Mouse (Mus musculus) olfactory bulb, adult 2 months (tissue): ENCODE results near the gene Kdr. TPM values are rescaled to one million over a fixed set of nuclear protein-coding genes. Genes with fewer than 3 reads are reported as not detected.

Experiments used
- H3K27ac ChIP-seq: fragments of 200-500 bp; 2 replicates; pipeline ENCODE4 v1.5.1; 2012; ENCODE audit warnings: low read depth, low read length; ENCODE audit not compliant: insufficient read depth
- H3K4me1 ChIP-seq: fragments of 200-500 bp; 2 replicates; pipeline ENCODE4 v1.6.1; 2012; ENCODE audit warnings: low read length; ENCODE audit not compliant: control insufficient read depth, insufficient read depth
- H3K4me3 ChIP-seq: fragments of 200-500 bp; 2 replicates; pipeline ENCODE4 v1.5.1; 2012; ENCODE audit warnings: mild to moderate bottlenecking, low read depth, low read length, moderate library complexity; ENCODE audit not compliant: insufficient read depth
- CTCF ChIP-seq: fragments of 200-500 bp; IDR thresholded peaks from 2 replicates; pipeline ENCODE4 v1.5.1; 2012; ENCODE audit warnings: low read depth, mild to moderate bottlenecking, low read length, moderate library complexity; ENCODE audit not compliant: insufficient read depth
- POLR2A ChIP-seq: fragments of 200-500 bp; IDR thresholded peaks from 2 replicates; pipeline ENCODE4 v1.6.1; 2012; ENCODE audit warnings: mild to moderate bottlenecking, low read depth, low read length, moderate library complexity; ENCODE audit not compliant: insufficient read depth
- WGBS: fragments of 180-500 bp; shearing (Covaris S2); methylation state at CpG from one replicate; pipeline ENCODE4 v1.1.7; 2018; 5-methylcytosine and 5-hydroxymethylcytosine counted together
- polyA plus RNA-seq: library from polyadenylated mRNA; stranded (reverse); fragments of >200 nt; gene quantifications from 2 replicates; pipeline ENCODE4 v1.2.4, GENCODE M21; 2012; ENCODE audit warnings: low replicate concordance; ENCODE audit not compliant: missing spikeins, insufficient read depth, insufficient read length

Gene Kdr
- not detected in 2 replicates for polyA plus RNA-seq

DNA sequence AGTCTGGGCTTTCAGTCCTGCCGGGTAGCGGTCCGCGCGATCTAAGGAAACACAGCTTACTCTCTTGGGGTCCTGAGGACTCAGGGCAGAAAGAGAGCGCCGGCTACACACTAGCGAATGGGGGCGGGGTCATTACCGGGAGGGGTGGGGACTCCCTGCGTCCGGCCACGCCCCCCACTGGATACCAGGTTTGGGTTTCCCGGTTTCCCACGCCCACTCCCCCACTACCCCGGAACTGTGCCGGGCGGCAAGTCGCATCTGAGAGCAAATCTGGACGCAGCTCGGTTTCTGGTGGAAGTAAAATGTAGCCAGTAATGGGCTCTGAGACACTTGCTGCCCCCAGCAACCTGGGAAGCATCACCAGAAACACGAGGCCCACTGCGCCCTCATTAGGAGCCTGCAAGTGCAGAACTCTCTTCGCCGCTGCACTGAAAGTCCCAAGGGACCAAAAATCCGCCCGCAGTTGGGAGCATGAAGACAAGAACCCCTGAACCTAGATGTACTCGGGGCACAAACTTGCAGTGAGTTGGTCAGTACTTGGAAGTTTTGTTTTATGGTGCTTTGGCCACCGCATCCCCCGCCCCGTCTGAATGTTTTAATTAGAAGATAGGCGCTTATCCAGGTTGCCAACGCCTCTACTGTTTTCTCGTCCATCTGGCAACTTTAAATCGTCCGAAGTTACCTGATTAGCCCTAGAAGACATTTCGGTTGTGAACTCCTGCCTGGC lies at the start of gene Kdr:
Gene Kdr (minus strand): TSS at position 85 of the 727 bp plus-strand sequence.
- Histone ChIP-seq H3K4me1 (peaks cover 14% of the 10 kb centered on the region), H3K27ac (no peak within 1 kb of the TSS), H3K4me3 (peak within 1 kb of the TSS; percentile 55)
- 4% methylated on average over 37 of the region's 37 CpGs for WGBS
- TF ChIP-seq POLR2A (no peak), CTCF (no peak)

DNA sequence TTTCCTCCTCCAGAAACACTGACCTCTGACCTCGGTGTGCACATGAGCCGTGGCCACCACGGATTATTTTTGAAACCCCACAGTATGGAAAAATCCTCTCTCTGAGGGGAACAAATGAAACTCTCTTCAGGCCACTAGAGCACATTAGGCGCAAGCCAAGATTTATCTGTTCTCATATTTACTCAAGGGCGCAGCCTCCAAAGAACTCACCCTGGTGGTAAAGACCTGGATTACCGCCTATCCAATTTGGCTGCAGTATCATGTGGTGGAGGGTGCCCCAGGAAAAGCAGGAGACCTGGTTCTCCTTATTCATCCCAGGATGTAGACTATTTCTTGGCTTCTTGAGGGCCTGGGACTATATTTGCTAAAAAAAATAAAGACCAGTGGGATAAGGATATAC lies 48.5 kb upstream of the Kdr start:
- WGBS, result 84% methylated on average over 6 of the region's 6 CpGs
- H3K4me3 ChIP-seq, result no peak overlapping the region
- no peak overlapping the region for H3K27ac ChIP-seq
- no peaks in the 10 kb centered on the region; the same call in 1 of the 2 replicates for H3K4me1 ChIP-seq
- no peak for TF ChIP-seq CTCF
- TF ChIP-seq POLR2A, result no peak

DNA sequence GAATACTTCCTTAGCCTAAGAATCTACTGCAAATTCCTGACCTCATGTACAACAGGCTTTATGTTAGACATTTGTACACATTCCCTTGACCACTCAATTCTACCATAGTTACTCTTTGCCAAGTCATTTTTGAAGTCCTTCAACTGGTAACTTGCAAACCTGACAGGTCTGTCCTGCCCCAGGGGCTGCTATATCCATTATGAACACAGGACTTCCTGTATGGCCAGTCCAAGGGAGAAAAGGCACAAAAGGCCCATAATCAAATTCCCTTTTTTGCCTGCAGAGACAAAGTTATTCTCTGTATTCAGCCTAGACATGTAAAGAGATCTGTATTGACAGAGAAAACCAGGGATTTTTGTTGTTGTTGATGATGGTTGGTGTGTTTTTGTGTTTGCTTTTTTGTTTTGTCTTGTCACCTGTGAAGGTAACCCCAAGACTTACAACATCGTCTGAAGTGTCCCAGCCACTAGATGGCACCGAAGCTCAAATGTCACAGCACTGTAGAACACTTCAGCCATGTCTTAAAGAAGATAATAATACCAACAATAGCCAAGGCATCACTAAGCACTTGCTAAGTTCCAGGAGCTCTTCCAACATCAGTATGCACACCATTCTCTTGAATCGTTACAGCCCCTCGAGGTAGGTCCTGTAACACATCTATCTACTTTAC lies 47.9 kb upstream of the Kdr start:
- no peak overlapping the region for H3K4me3 ChIP-seq
- WGBS, result 53% methylated on average over 4 of the region's 4 CpGs
- no peaks in the 10 kb centered on the region; the same call in 1 of the 2 replicates for H3K4me1 ChIP-seq
- TF ChIP-seq POLR2A, result no peak
- TF ChIP-seq CTCF, result no peak
- H3K27ac ChIP-seq, result no peak overlapping the region

DNA sequence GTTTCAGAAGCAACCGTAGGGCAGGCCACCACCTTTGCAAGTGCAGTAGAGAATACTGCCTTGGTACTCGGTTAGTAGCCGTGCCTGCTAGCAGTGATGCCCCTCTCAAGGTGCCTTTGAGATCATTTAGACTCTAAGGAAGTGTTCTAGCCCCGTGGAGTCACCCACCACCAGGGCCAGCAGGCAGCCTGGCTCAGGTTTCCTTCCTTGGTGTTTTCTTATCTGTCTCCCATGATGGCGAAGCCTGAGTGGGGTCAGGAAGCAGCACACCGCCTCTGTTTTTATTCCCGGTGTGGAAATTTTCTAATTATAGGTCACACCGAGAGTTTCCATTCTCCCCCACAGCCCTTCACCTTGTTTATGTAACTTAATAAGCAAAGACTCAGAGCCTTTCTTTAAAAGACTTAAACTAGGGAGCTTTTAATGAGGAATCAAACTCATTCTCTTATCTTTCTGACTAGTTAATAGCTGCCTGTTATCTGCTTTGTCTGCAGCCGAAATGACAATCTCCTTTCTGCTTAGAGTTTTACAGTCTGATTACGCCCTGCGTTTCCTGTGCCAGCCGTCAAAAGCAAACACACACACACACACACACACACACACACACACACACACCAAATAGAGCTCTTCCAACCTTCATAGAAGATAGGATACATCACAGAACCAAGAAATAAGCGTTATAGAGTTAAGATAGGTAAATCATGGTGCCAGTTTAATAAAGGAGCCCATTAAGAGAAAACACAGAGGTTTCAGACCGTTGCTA lies 44.9 kb upstream of the Kdr start:
- Histone ChIP-seq H3K4me1 (no peaks in the 10 kb centered on the region), H3K27ac (no peak overlapping the region), H3K4me3 (no peak overlapping the region)
- 55% methylated on average over 14 of the region's 14 CpGs for WGBS
- TF ChIP-seq POLR2A (no peak), CTCF (no peak)

DNA sequence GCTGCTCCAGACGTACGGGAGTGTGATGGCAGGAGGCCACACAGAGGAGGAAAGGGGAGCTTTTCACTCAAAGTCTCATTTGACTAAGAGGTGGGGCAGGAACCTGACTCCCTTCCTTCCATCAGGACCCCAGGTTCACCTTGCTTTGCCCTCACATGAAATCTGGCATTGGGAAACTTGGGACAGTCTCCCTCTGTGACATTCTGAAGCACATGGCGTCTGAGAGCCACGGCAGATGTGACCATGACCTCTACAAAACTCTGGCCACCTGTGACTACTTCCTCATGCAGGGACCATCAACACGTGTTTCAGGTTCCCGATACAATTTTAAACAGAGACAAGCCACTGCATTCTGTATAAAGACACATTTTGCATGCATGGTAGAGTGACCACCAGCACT lies 44.2 kb upstream of the Kdr start:
- no peak overlapping the region for H3K4me3 ChIP-seq
- WGBS, result 87% methylated on average over 6 of the region's 6 CpGs
- TF ChIP-seq CTCF (no peak), POLR2A (no peak)
- no peak overlapping the region for H3K27ac ChIP-seq
- no peaks in the 10 kb centered on the region for H3K4me1 ChIP-seq

DNA sequence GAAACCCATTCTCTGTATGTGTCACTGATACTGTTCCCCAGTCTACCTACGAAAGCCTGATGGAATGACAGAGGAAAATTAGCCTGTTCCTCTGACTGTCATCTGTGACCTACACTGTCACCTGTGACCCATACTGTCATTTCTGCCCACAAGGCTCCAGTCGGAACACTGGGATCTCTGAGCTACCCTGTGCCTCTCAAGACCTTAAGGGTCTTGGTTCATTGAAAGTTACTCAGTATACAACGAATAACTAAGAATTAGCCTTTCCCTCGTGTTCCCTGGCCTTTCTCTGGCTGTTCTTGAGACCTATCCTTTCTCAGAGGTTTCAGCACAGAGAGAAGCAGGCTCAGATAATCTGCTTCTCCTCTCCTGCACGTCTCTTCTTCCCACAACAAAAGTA lies 40.1 kb upstream of the Kdr start:
- TF ChIP-seq POLR2A, result no peak
- TF ChIP-seq CTCF, result no peak
- H3K4me1 ChIP-seq, result no peaks in the 10 kb centered on the region
- 84% methylated on average over 5 of the region's 5 CpGs for WGBS
- H3K4me3 ChIP-seq, result no peak overlapping the region
- H3K27ac ChIP-seq, result no peak overlapping the region

DNA sequence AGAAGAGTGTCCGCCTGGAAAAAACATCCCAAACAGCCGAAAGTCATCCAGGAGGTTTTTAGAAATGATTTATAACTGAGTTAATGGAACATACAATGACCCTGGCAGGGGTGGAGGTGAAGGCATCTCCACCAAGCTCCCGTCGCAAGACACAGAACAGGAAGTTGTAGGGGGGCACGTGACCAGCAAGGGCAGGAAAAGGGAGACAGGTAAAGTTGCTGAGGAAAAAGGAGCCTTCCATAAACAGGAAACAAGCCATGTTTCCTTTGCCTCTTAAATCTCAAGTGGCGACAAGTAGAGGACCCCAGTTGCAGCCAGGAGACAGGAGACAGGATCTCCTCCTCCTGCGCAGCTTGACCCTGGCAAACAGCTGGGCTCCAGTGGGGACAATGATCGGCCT lies 37.8 kb upstream of the Kdr start:
- no peak for TF ChIP-seq CTCF
- TF ChIP-seq POLR2A, result no peak
- 83% methylated on average over 8 of the region's 8 CpGs for WGBS
- H3K27ac ChIP-seq, result no peak overlapping the region
- H3K4me1 ChIP-seq, result no peaks in the 10 kb centered on the region
- no peak overlapping the region for H3K4me3 ChIP-seq

DNA sequence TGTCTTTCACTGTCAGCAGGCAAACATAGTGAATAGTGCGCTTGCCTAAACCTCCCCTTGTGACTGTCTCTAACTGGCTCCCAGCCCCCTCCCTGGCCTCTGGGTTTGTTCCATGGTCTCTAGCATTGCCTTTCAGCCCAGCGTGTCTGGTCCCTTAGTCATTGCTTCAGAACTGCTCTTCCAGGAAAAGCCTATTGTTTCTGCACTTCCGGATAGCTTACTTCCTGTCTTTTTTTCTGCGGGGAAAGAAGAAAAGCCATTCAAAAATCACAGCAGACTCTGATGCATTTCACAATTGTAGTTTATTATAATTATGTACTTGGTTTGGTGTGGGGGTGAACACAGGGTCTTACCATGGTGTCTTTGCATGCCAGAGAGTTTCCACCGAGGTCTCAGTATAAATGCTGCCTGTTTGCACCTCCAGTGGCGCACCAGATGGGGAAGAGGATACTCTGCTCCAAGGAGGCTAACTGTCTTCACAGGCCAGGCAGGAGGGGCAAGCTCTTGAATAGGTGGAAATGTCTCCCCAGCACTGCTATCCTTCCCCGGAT lies 35.7 kb upstream of the Kdr start:
- H3K4me1 ChIP-seq, result no peaks in the 10 kb centered on the region
- no peak overlapping the region for H3K4me3 ChIP-seq
- TF ChIP-seq CTCF (no peak), POLR2A (no peak)
- 77% methylated on average over 7 of the region's 7 CpGs for WGBS
- H3K27ac ChIP-seq, result no peak overlapping the region

DNA sequence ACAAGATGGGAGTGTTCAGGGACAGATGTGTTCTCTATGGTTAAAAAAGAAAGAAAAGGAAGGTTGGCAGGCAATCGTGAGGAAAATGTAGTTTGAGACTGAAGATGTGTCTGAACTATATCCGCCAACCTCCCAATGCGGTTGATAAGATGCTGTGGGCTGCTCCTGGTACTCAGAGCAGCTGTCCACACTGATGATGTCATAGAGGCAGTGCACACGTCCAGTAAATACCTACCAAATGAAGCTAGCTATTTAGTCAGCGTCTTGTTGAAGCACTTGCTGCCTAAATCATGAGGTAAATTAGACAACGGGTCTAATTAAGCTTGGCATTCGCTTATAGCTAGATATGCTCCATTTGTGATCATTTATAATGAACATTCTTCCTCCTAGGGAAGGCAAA lies 28.1 kb upstream of the Kdr start:
- H3K4me1 ChIP-seq, result no peaks in the 10 kb centered on the region

More for the DNA sequence above, 28.1 kb upstream of the Kdr start:
- TF ChIP-seq CTCF, result no peak
- TF ChIP-seq POLR2A, result no peak
- WGBS, result 50% methylated on average over 7 of the region's 7 CpGs
- Histone ChIP-seq H3K27ac (no peak overlapping the region), H3K4me3 (no peak overlapping the region)
